Comparison of ENCODE assay signal across 12 mouse cellular contexts in genomic region chr4:46411489-46411888, GRCm38 (mm10). TPM values are rescaled to one million over a fixed set of nuclear protein-coding genes. Genes with fewer than 3 reads are reported as not detected.
A peak's percentile ranks its signal among the peaks of the same experiment; 100 is the strongest.
DNase-seq lines count a peak whose midpoint lies in the region; ATAC-seq and TF ChIP-seq lines count a peak whose summit lies in the region.
"Had no signal": no experiment of that assay in that cellular context is flagged by ENCODE, and none has a peak within 500 bp of the region (broad histone marks: within the 10 kb centered on the region; RNA-seq: fewer than 3 reads in every experiment).

No protein-coding gene starts in this region.

- no peak overlapping the region for H3K27ac ChIP-seq in layer of hippocampus, adult 2 months
- peak overlapping the region; percentile 11 for H3K27ac ChIP-seq in bone marrow, adult 2 months (ENCODE audit: control insufficient read depth, insufficient read depth, low read depth, low read length, poor library complexity)
- H3K27ac ChIP-seq in liver, postnatal 0 days (ENCODE audit: low read depth), result peak overlapping the region; percentile 95

- H3K4me2 ChIP-seq in liver, postnatal 0 days (ENCODE audit: low read depth, low read length), result peak overlapping the region; percentile 64

- H3K4me3 ChIP-seq in layer of hippocampus, adult 2 months, result no peak overlapping the region
- no peak overlapping the region for H3K4me3 ChIP-seq in bone marrow, adult 2 months (replicated peaks; ENCODE audit: control insufficient read depth, low read depth, low read length)
- H3K4me3 ChIP-seq in liver, postnatal 0 days (ENCODE audit: low read depth, low read length), result no peak overlapping the region

- no peak for TF ChIP-seq EP300 in liver, postnatal 0 days (IDR thresholded peaks at IDR 0.05; ENCODE audit: low read depth)

- no peaks in the 10 kb centered on the region for H3K36me3 ChIP-seq in liver, postnatal 0 days (replicated peaks; ENCODE audit: insufficient read depth, low read length)

- no peak for TF ChIP-seq CTCF in layer of hippocampus, adult 2 months (conservative IDR thresholded peaks at IDR 0.05)
- no peak for TF ChIP-seq CTCF in bone marrow, adult 2 months (IDR thresholded peaks at IDR 0.05; ENCODE audit: control insufficient read depth, insufficient read depth, low read length)
- no peak for TF ChIP-seq CTCF in liver, postnatal 0 days (IDR thresholded peaks at IDR 0.05; ENCODE audit: low read depth)

- DNase-seq in layer of hippocampus, adult 9-11 months, result peak; percentile 60
- no peak for DNase-seq in layer of hippocampus, adult 2 months (ENCODE audit: low spot score in 2 of 2)
- no peak for DNase-seq in liver, postnatal 0 days
- peak; percentile 70 for DNase-seq in thymus, postnatal 14 days
- no peak for DNase-seq in MN1 (ENCODE audit: low spot score)
- DNase-seq in frontal cortex, postnatal 10 days (ENCODE audit: low spot score in 2 of 2), result no peak
- DNase-seq in layer of hippocampus, postnatal 25 days (ENCODE audit: extremely low spot score in 1 of 2, low spot score in 1 of 2), result no peak
- DNase-seq: adrenal gland, postnatal 25 days; kidney, postnatal 25 days had no signal

- peak overlapping the region; percentile 57 for H3K9ac ChIP-seq in liver, postnatal 0 days (replicated peaks)

- no peak for TF ChIP-seq POLR2A in bone marrow, adult 2 months (IDR thresholded peaks at IDR 0.05; ENCODE audit: borderline replicate concordance, control insufficient read depth, low read depth, low read length)

- no peaks in the 10 kb centered on the region for H3K9me3 ChIP-seq in liver, postnatal 0 days (ENCODE audit: low read length)

- 5% methylated on average over 6 of the region's 6 CpGs for whole genome bisulfite sequencing in bone marrow, adult 2 months
- 35% methylated on average over 6 of the region's 6 CpGs for WGBS in liver, postnatal 0 days (ENCODE audit: insufficient replicate concordance)

- no peak for ATAC-seq in liver, postnatal 0 days

- H3K27me3 ChIP-seq in liver, postnatal 0 days (ENCODE audit: insufficient read depth, low read length), result no peaks in the 10 kb centered on the region

- H3K4me1 ChIP-seq in bone marrow, adult 2 months (ENCODE audit: control insufficient read depth, insufficient read depth, low read length), result peaks cover 9% of the 10 kb centered on the region
- peaks cover 45% of the 10 kb centered on the region for H3K4me1 ChIP-seq in liver, postnatal 0 days (ENCODE audit: insufficient read depth)

RNA-seq across cellular contexts. Expression of gene Hemgn, which starts 1.8 kb away (rescaled TPM):
- total RNA-seq in layer of hippocampus, adult 2 months (2021), result not detected
- 152 and 243 TPM in 2 replicates for polyA plus RNA-seq in bone marrow, adult 2 months (2011; ENCODE audit: insufficient read depth, insufficient read length, low replicate concordance, missing spikeins)
- polyA plus RNA-seq in liver, postnatal 0 days (2015; fragmentation: Nextera tagmentation; extraction: Ambion mirVana), result 117 and 135 TPM in 2 replicates
- total RNA-seq in layer of hippocampus, postnatal 25 days (2021), result not detected
- total RNA-seq: adrenal gland, postnatal 25 days; ES-E14; liver, adult 2 months had no signal
- polyA plus RNA-seq: liver, adult 2 months had no signal

RNA-seq across cellular contexts. Expression of gene Trmo, which starts 22.3 kb away (rescaled TPM):
- 1 to 10 TPM; 4.6 to 4.8 TPM for total RNA-seq in layer of hippocampus, adult 2 months (2021)
- polyA plus RNA-seq in bone marrow, adult 2 months (2011; ENCODE audit: insufficient read depth, insufficient read length, low replicate concordance, missing spikeins), result 20.7 and 27.0 TPM in 2 replicates
- 4.2 and 6.1 TPM in 2 replicates for polyA plus RNA-seq in liver, postnatal 0 days (2015; fragmentation: Nextera tagmentation; extraction: Ambion mirVana)
- total RNA-seq in layer of hippocampus, postnatal 25 days (2021), result 1 to 10 TPM; 3.9 to 5.5 TPM

RNA-seq across cellular contexts. Expression of gene Anp32b, which starts 39.2 kb away (rescaled TPM):
- 10 to 100 TPM; 54.4 to 56.5 TPM for total RNA-seq in layer of hippocampus, adult 2 months (2021)
- 614 and 712 TPM in 2 replicates for polyA plus RNA-seq in bone marrow, adult 2 months (2011; ENCODE audit: insufficient read depth, insufficient read length, low replicate concordance, missing spikeins)
- 184 and 188 TPM in 2 replicates for polyA plus RNA-seq in liver, postnatal 0 days (2015; fragmentation: Nextera tagmentation; extraction: Ambion mirVana)
- total RNA-seq in layer of hippocampus, postnatal 25 days (2021), result 10 to 100 TPM; 48.9 to 53.4 TPM

Comparison
In these comparisons a context has a peak if more than half of its experiments do, and no peak if none do; other contexts are left out.
1. DNase-seq: peak in layer of hippocampus, adult 9-11 months (single experiment) and thymus, postnatal 14 days (single experiment); none in layer of hippocampus, adult 2 months (0 of 2), liver, postnatal 0 days (single experiment), MN1 (single experiment), frontal cortex, postnatal 10 days (0 of 2) and layer of hippocampus, postnatal 25 days (0 of 2).